Mouse (Mus musculus) kidney, adult 2 months (tissue): ENCODE data around the gene Mxra8.

ENCODE experiments used
- CTCF ChIP-seq: fragments of 200-500 bp; conservative IDR thresholded peaks from 2 replicates; pipeline ENCODE4 v1.5.1; 2011; ENCODE audit warnings: low read depth, mild to moderate bottlenecking, control low read depth, low read length, moderate library complexity, mixed read lengths; ENCODE audit not compliant: insufficient read depth, insufficient read length
- POLR2A ChIP-seq: fragments of 200-500 bp; IDR thresholded peaks from one replicate; pipeline ENCODE4 v1.6.1; 2011; ENCODE audit warnings: low read depth, low read length, control low read depth

- TF ChIP-seq POLR2A, result no peak
- no peak for TF ChIP-seq CTCF
Observed at GRCm38 (mm10) chr4:155829866-155830265, 9.6 kb upstream of the Mxra8 start.
